Comparison of ENCODE assay signal across 16 mouse cellular contexts in genomic region chr3:101915048-101915801, GRCm38 (mm10). TPM values are rescaled to one million over a fixed set of nuclear protein-coding genes. Genes with fewer than 3 reads are reported as not detected.
A peak's percentile ranks its signal among the peaks of the same experiment; 100 is the strongest.
DNase-seq lines count a peak whose midpoint lies in the region; ATAC-seq lines count a peak whose summit lies in the region.
"Had no signal": no experiment of that assay in that cellular context is flagged by ENCODE, and none has a peak within 500 bp of the region (broad histone marks: within the 10 kb centered on the region; RNA-seq: fewer than 3 reads in every experiment).

No protein-coding gene starts in this region.

- 0 out of 2 replicates have a peak, but pooled peaks cover 3% of the 10 kb centered on the region for H3K36me3 ChIP-seq in liver, embryonic 15.5 days (replicated peaks)
- peaks cover 4% of the 10 kb centered on the region; the same call in 1 of the 2 replicates for H3K36me3 ChIP-seq in embryonic facial prominence, embryonic 10.5 days (replicated peaks)

- no peak overlapping the region for H3K4me3 ChIP-seq in liver, embryonic 15.5 days (replicated peaks)
- H3K4me3 ChIP-seq in embryonic facial prominence, embryonic 10.5 days: no peak overlapping the region
- H3K4me3 ChIP-seq: limb, embryonic 10.5 days; neural tube, embryonic 13.5 days had no signal

- peak; percentile 30 for DNase-seq in adrenal gland, adult 2 months
- no peak for DNase-seq in adrenal gland, adult 8-10 months
- DNase-seq in left cerebral cortex, postnatal 4 days: peak; percentile 34
- no peak for DNase-seq in left cerebral cortex, adult 8-10 months (ENCODE audit: low spot score in 2 of 2)
- peak; percentile 52 for DNase-seq in cerebellum, adult 9-11 months
- DNase-seq in embryonic facial prominence, embryonic 10.5 days (ENCODE audit: low spot score): no peak
- DNase-seq: embryo, embryonic 11 days; heart, adult 18-20 months; heart, postnatal 36 days; kidney, adult 18-20 months; thymus, postnatal 14 days had no signal

- H3K4me1 ChIP-seq in liver, embryonic 15.5 days (replicated peaks): no peaks in the 10 kb centered on the region; the same call in 1 of the 2 replicates
- H3K4me1 ChIP-seq in embryonic facial prominence, embryonic 10.5 days: peaks cover 5% of the 10 kb centered on the region; the same call in 1 of the 2 replicates
- H3K4me1 ChIP-seq: limb, embryonic 10.5 days had no signal

- WGBS in liver, embryonic 15.5 days (ENCODE audit: insufficient replicate concordance): 53% methylated on average over 14 of the region's 14 CpGs
- 83% methylated on average over 14 of the region's 14 CpGs for WGBS in embryonic facial prominence, embryonic 10.5 days

- H3K4me2 ChIP-seq in liver, embryonic 15.5 days: no peak overlapping the region
- H3K4me2 ChIP-seq: neural tube, embryonic 13.5 days had no signal

- H3K9ac ChIP-seq in liver, embryonic 15.5 days: no peak overlapping the region
- H3K9ac ChIP-seq: neural tube, embryonic 13.5 days had no signal

- no peaks in the 10 kb centered on the region for H3K9me3 ChIP-seq in liver, embryonic 15.5 days (replicated peaks)
- no peaks in the 10 kb centered on the region for H3K9me3 ChIP-seq in embryonic facial prominence, embryonic 10.5 days
- H3K9me3 ChIP-seq: limb, embryonic 10.5 days; neural tube, embryonic 13.5 days had no signal

- intact Hi-C loops in left cerebral cortex, postnatal 4 days (cut with DNase I): no loop called here

- H3K27me3 ChIP-seq in liver, embryonic 15.5 days: no peaks in the 10 kb centered on the region
- H3K27me3 ChIP-seq in embryonic facial prominence, embryonic 10.5 days (replicated peaks; ENCODE audit: low read depth, poor library complexity, severe bottlenecking): no peaks in the 10 kb centered on the region
- H3K27me3 ChIP-seq: neural tube, embryonic 13.5 days had no signal

- peak overlapping the region; percentile 48 for H3K27ac ChIP-seq in liver, embryonic 15.5 days (replicated peaks)
- H3K27ac ChIP-seq in embryonic facial prominence, embryonic 10.5 days (replicated peaks): no peak overlapping the region
- H3K27ac ChIP-seq: limb, embryonic 10.5 days; macrophage; neural tube, embryonic 13.5 days had no signal

- ATAC-seq in liver, embryonic 15.5 days (ENCODE audit: insufficient read depth): peak; percentile 89
- no peak for ATAC-seq in megakaryocyte progenitor cell, adult 5-6 weeks (replicated peaks; ENCODE audit: poor library complexity)

RNA-seq across cellular contexts. Expression of gene Slc22a15, which starts 9.0 kb away (rescaled TPM):
- 10 to 100 TPM; 11.3 to 12.1 TPM for total RNA-seq in adrenal gland, adult 2 months (2021)
- polyA plus RNA-seq in adrenal gland, adult 2 months (2012; rRNA removed): 6.5 and 6.9 TPM in 2 replicates
- 10 to 100 TPM in 2 of 4 experiments, 1 to 10 TPM in 2; 6.7 to 18.1 (median 12.5) TPM for total RNA-seq in adrenal gland, adult 8-10 months (2022)
- total RNA-seq in left cerebral cortex, postnatal 4 days (2021): 10 to 100 TPM; 17.5 to 17.8 TPM
- total RNA-seq in left cerebral cortex, adult 8-10 months (2022): 1 to 10 TPM; 7.9 to 9.7 (median 9.2) TPM
- 2.3 and 2.6 TPM in 2 replicates for polyA plus RNA-seq in liver, embryonic 15.5 days (2015; fragmentation: Nextera tagmentation; extraction: Ambion mirVana)
- 3.4 and 4.6 TPM in 2 replicates for polyA plus RNA-seq in embryonic facial prominence, embryonic 10.5 days (2016; fragmentation: Nextera tagmentation; extraction: Ambion mirVana)
- total RNA-seq in megakaryocyte progenitor cell, adult 5-6 weeks (2015): 9.5 and 12.9 TPM in 2 replicates
- total RNA-seq in megakaryocyte progenitor cell, adult 5-6 weeks (2017): 5.4 and 7.4 TPM in 2 replicates

Comparison
In these comparisons a context has a peak if more than half of its experiments do, and no peak if none do; other contexts are left out.
1. DNase-seq: peak in adrenal gland, adult 2 months (single experiment), left cerebral cortex, postnatal 4 days (single experiment) and cerebellum, adult 9-11 months (single experiment); none in adrenal gland, adult 8-10 months (single experiment), left cerebral cortex, adult 8-10 months (0 of 2) and embryonic facial prominence, embryonic 10.5 days (single experiment).